Mouse (Mus musculus) forebrain, embryonic 10.5 days (tissue): ENCODE measurements around the gene Adck2. TPM values are rescaled to one million over a fixed set of nuclear protein-coding genes. Genes with fewer than 3 reads are reported as not detected.

Experiments used
- DNase-seq: peaks from one replicate; pipeline ENCODE4 v3.0.0-alpha.2; 2017; ENCODE audit warnings: low spot score; ENCODE audit errors: extremely low spot score
- H3K27ac ChIP-seq: fragments of 300-500 bp; sonication (generic); 2 replicates; pipeline ENCODE4 v1.5.1; 2016; ENCODE audit warnings: mild to moderate bottlenecking
- H3K27me3 ChIP-seq: fragments of 300-500 bp; sonication (generic); 2 replicates; pipeline ENCODE4 v1.6.1; 2016; ENCODE audit warnings: mild to moderate bottlenecking; ENCODE audit not compliant: poor library complexity, severe bottlenecking
- H3K36me3 ChIP-seq: fragments of 300-500 bp; sonication (generic); replicated peaks from 2 replicates; pipeline ENCODE4 v1.6.1; 2016; ENCODE audit warnings: mild to moderate bottlenecking, moderate library complexity
- H3K4me1 ChIP-seq: fragments of 300-500 bp; sonication (generic); 2 replicates; pipeline ENCODE4 v1.6.1; 2016
- H3K4me3 ChIP-seq: fragments of 300-500 bp; sonication (generic); 2 replicates; pipeline ENCODE4 v1.5.1; 2016; ENCODE audit warnings: mild to moderate bottlenecking, moderate library complexity
- H3K9me3 ChIP-seq: fragments of 300-500 bp; sonication (generic); 2 replicates; pipeline ENCODE4 v1.6.1; 2016; ENCODE audit warnings: mild to moderate bottlenecking, moderate library complexity
- WGBS: fragments of 180-500 bp; shearing (Covaris S2); methylation state at CpG from one replicate; pipeline ENCODE4 v1.1.7; 2016; 5-methylcytosine and 5-hydroxymethylcytosine counted together
- polyA plus RNA-seq: library from polyadenylated mRNA; unstranded; fragments of >200 nt; fragmentation: Nextera tagmentation; extraction: Ambion mirVana; gene quantifications from 2 replicates; pipeline ENCODE4 v1.2.1, GENCODE M21; 2016

Gene Adck2
- polyA plus RNA-seq, 1 experiment from 2014 or later = 22.1 TPM

GRCm38 (mm10) chr6:39543769-39544420, 29.8 kb upstream of the Adck2 start:
- H3K27ac ChIP-seq = peak overlapping the region; percentile 87
- DNase-seq = no peak
- WGBS = 29% methylated on average over 15 of the region's 15 CpGs

GRCm38 (mm10) chr6:39545474-39545873, 28.2 kb upstream of the Adck2 start:
- Histone ChIP-seq H3K27ac (peak overlapping the region; percentile 87), H3K4me1 (peaks cover 55% of the 10 kb centered on the region)

More at GRCm38 (mm10) chr6:39543769-39544420, 29.8 kb upstream of the Adck2 start:
- H3K4me1 ChIP-seq = peaks cover 71% of the 10 kb centered on the region
- peak overlapping the region; percentile 21; the same call in 1 of the 2 replicates for H3K4me3 ChIP-seq
- no peaks in the 10 kb centered on the region for H3K27me3 ChIP-seq
- H3K36me3 ChIP-seq = peaks cover 32% of the 10 kb centered on the region
- H3K9me3 ChIP-seq = no peaks in the 10 kb centered on the region

DNA sequence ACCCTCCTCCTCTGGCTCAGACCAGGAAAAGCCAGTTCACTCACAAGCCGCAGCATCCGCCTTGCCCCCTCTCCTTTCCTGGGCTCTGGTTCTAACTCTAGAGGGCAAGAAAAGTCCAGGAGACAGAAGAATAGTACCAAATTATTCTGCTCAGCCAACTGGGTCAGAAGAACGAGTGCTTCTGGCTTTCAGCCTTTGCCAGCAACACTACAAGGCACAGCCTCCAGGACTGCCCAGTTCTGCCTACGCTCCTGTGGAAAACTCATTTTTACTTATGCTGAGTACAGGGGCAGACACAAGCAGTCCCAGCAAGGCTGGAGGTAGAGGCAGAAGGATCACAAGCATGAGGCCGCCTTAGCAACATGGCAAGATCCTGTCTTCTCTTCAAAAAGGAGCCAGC, 25.6 kb upstream of the Adck2 start:
- H3K36me3 ChIP-seq = peaks cover 57% of the 10 kb centered on the region
- no peak for DNase-seq
- no peak overlapping the region for H3K4me3 ChIP-seq
- no peaks in the 10 kb centered on the region for H3K9me3 ChIP-seq
- peaks cover 46% of the 10 kb centered on the region for H3K4me1 ChIP-seq
- no peaks in the 10 kb centered on the region for H3K27me3 ChIP-seq
- WGBS = 85% methylated on average over 5 of the region's 5 CpGs
- no peak overlapping the region for H3K27ac ChIP-seq

More at GRCm38 (mm10) chr6:39545474-39545873, 28.2 kb upstream of the Adck2 start:
- peaks cover 36% of the 10 kb centered on the region for H3K36me3 ChIP-seq
- 94% methylated on average over 7 of the region's 7 CpGs for WGBS
- H3K27me3 ChIP-seq = no peaks in the 10 kb centered on the region
- no peaks in the 10 kb centered on the region for H3K9me3 ChIP-seq
- H3K4me3 ChIP-seq = no peak overlapping the region
- DNase-seq = no peak

GRCm38 (mm10) chr6:39551981-39552636, 21.6 kb upstream of the Adck2 start:
- H3K36me3 ChIP-seq = peaks cover 62% of the 10 kb centered on the region
- 74% methylated on average over 8 of the region's 8 CpGs for WGBS
- H3K4me1 ChIP-seq = peaks cover 42% of the 10 kb centered on the region
- H3K9me3 ChIP-seq = no peaks in the 10 kb centered on the region
- H3K27ac ChIP-seq = peak overlapping the region; percentile 15; the same call in 1 of the 2 replicates
- no peak overlapping the region for H3K4me3 ChIP-seq
- no peaks in the 10 kb centered on the region for H3K27me3 ChIP-seq
- DNase-seq = no peak

DNA sequence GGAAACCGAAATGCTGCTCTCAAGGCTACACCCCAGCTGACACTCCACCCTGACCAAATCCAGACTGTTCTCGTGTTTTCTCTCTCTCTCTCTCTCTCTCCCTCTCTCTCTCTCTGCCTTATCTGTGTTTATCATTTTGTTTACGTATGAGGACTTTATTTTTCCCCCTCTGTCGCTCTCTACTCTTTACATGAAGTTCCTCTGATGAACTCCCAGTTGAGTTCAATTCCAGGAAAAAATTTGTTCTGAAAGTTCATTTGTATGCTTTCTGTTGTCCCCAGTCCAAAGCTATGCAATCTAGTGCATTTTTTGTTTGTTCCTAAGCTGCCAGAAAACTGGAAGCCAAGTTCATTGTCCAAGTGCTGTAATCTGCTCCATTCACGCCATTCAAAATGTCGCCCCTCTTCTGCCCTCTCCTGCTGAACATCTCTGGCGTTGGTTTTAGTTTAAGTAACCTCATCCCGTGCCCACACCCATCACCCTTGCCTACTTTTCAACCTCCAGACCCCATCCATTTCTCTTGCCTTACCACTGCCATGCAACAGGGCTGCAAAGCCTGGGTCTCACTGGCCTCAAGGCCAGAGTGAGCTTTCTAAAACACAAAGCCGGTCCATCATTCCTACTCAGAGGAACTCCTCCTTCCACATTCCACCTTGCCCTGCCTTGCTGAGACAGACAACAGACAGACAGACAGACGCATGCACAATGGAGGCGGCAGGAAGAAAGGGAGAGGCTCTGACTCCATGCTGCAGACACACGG, 18.6 kb upstream of the Adck2 start:
- Histone ChIP-seq H3K4me1 (peaks cover 60% of the 10 kb centered on the region), H3K27ac (peak overlapping the region; percentile 100; the same call in 1 of the 2 replicates), H3K36me3 (peaks cover 40% of the 10 kb centered on the region), H3K9me3 (no peaks in the 10 kb centered on the region), H3K27me3 (no peaks in the 10 kb centered on the region), H3K4me3 (peak overlapping the region; percentile 94)
- no peak for DNase-seq
- WGBS = 83% methylated on average over 12 of the region's 12 CpGs

- H3K36me3 ChIP-seq = peaks cover 38% of the 10 kb centered on the region
- peak overlapping the region; percentile 100; the same call in 1 of the 2 replicates for H3K27ac ChIP-seq
- DNase-seq = no peak
- H3K4me3 ChIP-seq = peak overlapping the region; percentile 94
- H3K4me1 ChIP-seq = peaks cover 60% of the 10 kb centered on the region
- 88% methylated on average over 2 of the region's 2 CpGs for WGBS
- no peaks in the 10 kb centered on the region for H3K27me3 ChIP-seq
- H3K9me3 ChIP-seq = no peaks in the 10 kb centered on the region
Observed at GRCm38 (mm10) chr6:39555648-39555945, 18.1 kb upstream of the Adck2 start.

DNA sequence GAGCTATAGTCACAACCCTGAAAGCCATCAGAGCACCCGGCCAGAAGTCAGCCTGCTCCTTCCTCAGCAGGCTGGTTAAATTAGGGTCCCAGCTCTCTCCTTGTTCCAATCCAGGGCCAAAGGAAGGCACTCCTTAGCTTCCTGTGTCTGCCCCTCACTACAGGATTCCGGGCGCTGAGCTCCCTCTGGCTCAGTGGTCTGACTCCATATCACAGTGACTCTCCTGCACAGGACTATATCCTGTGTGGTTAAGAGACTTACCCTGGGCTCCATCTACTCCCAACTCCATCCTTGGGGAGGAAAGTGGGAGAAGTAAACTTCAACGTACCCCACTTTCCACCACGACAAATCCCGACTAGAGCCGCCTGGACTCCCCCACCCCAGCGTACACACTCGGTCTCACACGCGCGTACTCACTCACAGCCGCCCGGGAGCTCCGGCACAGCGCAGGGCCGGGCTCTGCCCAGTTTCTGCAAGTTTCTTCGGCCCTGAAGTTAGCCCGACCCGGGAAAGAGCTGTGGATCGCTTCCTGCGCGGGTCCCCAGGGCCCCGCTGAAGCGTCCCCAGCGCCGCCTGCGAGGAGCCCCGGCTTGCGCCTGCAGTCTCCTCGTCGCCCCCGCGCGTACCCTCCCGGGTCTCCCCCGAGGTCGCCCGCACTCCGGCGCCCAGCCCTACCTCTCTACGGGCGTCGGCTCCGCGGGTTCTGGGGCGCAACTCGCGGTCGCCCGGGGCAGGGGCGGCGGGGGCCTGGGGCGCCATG, 16.6 kb upstream of the Adck2 start:
- peaks cover 58% of the 10 kb centered on the region for H3K4me1 ChIP-seq
- no peaks in the 10 kb centered on the region for H3K9me3 ChIP-seq
- no peaks in the 10 kb centered on the region for H3K27me3 ChIP-seq
- H3K27ac ChIP-seq = peak overlapping the region; percentile 100
- H3K36me3 ChIP-seq = peaks cover 23% of the 10 kb centered on the region
- H3K4me3 ChIP-seq = peak overlapping the region; percentile 94
- WGBS = under 1% methylated on average over 54 of the region's 54 CpGs
- peak; percentile 61 for DNase-seq

DNA sequence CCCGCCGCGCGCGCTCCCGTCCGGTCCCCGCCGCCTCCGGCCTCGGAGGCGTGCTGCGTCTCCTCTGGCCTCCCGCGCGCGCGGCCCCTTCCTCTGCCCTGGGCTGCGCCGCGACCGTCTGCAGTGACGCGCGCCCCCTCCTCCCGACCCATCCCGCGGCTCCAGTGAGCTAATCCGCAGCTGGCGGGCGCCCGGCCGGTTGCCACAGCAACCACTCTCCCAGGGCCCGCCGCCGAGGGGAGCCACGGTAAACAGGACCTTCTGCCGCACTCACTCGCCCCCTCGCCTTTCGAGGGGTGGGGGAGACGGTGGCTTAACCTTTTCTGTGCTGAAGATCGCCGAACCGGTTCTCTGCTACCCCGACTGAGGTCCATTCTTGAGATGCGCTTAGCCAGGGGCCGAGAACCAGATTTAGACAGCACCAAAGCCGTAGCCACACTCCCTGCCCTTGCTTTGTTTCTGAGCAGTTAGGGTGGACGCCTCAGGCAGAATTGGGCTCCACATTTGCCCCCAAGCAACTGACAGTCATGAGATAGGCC, 15.9 kb upstream of the Adck2 start, which contains the start of gene Dennd2a:
TSS of gene Dennd2a (minus strand) at position 145 of the 539 bp plus-strand sequence.
- Histone ChIP-seq H3K27ac (peak within 1 kb of the TSS; percentile 100), H3K4me1 (peaks cover 53% of the 10 kb centered on the region), H3K4me3 (peak within 1 kb of the TSS; percentile 94), H3K27me3 (no peaks in the 10 kb centered on the region), H3K36me3 (peaks cover 18% of the 10 kb centered on the region), H3K9me3 (no peaks in the 10 kb centered on the region)
- under 1% methylated on average over 50 of the region's 50 CpGs for WGBS
- DNase-seq = peak; percentile 95

- WGBS = 62% methylated on average over 6 of the region's 6 CpGs
- H3K36me3 ChIP-seq = peaks cover 9% of the 10 kb centered on the region
- H3K27ac ChIP-seq = peak overlapping the region; percentile 56
- peaks cover 5% of the 10 kb centered on the region for H3K27me3 ChIP-seq
- no peak for DNase-seq
- H3K9me3 ChIP-seq = no peaks in the 10 kb centered on the region
- peaks cover 50% of the 10 kb centered on the region for H3K4me1 ChIP-seq
- H3K4me3 ChIP-seq = no peak overlapping the region
Observed at GRCm38 (mm10) chr6:39559276-39559939, 14.3 kb upstream of the Adck2 start.

DNA sequence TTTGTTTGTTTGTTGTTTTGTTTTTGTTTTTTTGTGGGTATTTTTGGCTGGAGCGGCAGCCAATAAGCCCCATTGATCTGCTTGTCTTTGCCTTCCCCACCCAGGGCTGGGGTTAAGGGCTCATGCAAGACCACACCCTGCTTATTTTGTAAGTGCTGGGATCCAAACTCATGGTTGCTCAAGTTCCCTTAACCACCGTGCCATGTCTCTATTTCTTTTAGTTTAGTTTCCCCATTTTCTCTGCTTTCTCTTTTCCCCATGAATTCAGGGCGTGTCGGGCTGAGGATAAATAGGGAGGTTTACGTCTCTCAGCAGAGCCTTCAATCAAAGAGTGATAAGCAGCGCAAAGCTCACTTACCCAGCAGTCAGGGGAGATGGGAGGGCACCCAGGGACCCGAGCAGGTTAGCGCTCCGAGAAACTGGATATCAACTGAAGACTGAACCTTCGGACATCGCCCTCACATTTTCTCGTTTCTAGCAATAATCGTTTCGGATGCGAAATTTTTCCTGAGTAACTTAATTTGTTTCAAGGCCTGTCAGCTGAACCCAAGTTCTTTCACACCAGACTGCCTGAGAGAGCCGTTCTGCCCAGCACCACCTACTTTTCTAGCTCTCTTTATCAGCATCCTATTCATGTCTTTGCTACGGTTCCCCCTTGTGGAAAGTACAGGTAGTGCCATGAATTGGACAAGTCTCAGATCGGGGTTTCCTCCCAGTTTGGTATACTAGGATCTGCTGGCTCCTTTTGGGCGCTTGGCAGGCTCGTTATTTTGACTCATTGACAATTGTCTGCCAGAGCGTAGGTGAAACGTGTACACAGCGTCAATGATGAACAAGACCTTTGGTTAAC, 11.3 kb upstream of the Adck2 start:
- no peaks in the 10 kb centered on the region for H3K9me3 ChIP-seq
- no peak overlapping the region; the same call in 1 of the 2 replicates for H3K27ac ChIP-seq
- WGBS = 21% methylated on average over 23 of the region's 23 CpGs
- H3K27me3 ChIP-seq = peaks cover 5% of the 10 kb centered on the region
- DNase-seq = peak; percentile 79
- peaks cover 24% of the 10 kb centered on the region for H3K4me1 ChIP-seq
- no peaks in the 10 kb centered on the region for H3K36me3 ChIP-seq
- H3K4me3 ChIP-seq = peak overlapping the region; percentile 27

GRCm38 (mm10) chr6:39567528-39567927, 6.1 kb upstream of the Adck2 start:
- no peaks in the 10 kb centered on the region for H3K4me1 ChIP-seq
- H3K27me3 ChIP-seq = peaks cover 9% of the 10 kb centered on the region
- no peak for DNase-seq
- H3K27ac ChIP-seq = no peak overlapping the region
- no peaks in the 10 kb centered on the region for H3K9me3 ChIP-seq
- no peak overlapping the region for H3K4me3 ChIP-seq
- H3K36me3 ChIP-seq = no peaks in the 10 kb centered on the region
- WGBS = 15% methylated on average over 5 of the region's 5 CpGs
